Mouse (Mus musculus) intestine, embryonic 16.5 days (tissue): Measurements from ENCODE around the gene Anp32e. TPM values are rescaled to one million over a fixed set of nuclear protein-coding genes. Genes with fewer than 3 reads are reported as not detected.
"Not testable (repeated sequence)": the region's sequence is repeated elsewhere in the genome, so short reads cannot be mapped to it uniquely, and the experiment has no call there.

ENCODE experiments used
- ATAC-seq: fragments of 200-750 bp; cut with Nextera tagmentation; 2 replicates; pipeline ENCODE4 v1.8.0; 2017; ENCODE audit warnings: moderate TSS enrichment, moderate library complexity
- H3K27ac ChIP-seq: fragments of 300-500 bp; sonication (generic); 2 replicates; pipeline ENCODE4 v1.5.1; 2014; ENCODE audit warnings: mild to moderate bottlenecking, low read length
- H3K27me3 ChIP-seq: fragments of 300-500 bp; sonication (generic); replicated peaks from 2 replicates; pipeline ENCODE4 v1.6.1; 2014; ENCODE audit warnings: low read length, control low read depth, mixed read lengths; ENCODE audit not compliant: control insufficient read depth, insufficient read depth
- H3K36me3 ChIP-seq: fragments of 300-500 bp; sonication (generic); 2 replicates; pipeline ENCODE4 v1.6.1; 2014; ENCODE audit warnings: low read length, control low read depth; ENCODE audit not compliant: control insufficient read depth, insufficient read depth
- H3K4me1 ChIP-seq: fragments of 300-500 bp; sonication (generic); 2 replicates; pipeline ENCODE4 v1.6.1; 2014; ENCODE audit warnings: low read length, control low read depth, mixed read lengths; ENCODE audit not compliant: control insufficient read depth, insufficient read depth
- H3K4me2 ChIP-seq: fragments of 300-500 bp; sonication (generic); 2 replicates; pipeline ENCODE4 v1.6.1; 2014; ENCODE audit warnings: low read depth, low read length, control low read depth
- H3K4me3 ChIP-seq: fragments of 300-500 bp; sonication (generic); 2 replicates; pipeline ENCODE4 v1.5.1; 2014; ENCODE audit warnings: mild to moderate bottlenecking, low read length
- H3K9ac ChIP-seq: fragments of 300-500 bp; sonication (generic); 2 replicates; pipeline ENCODE4 v1.6.1; 2014; ENCODE audit warnings: low read depth, low read length
- H3K9me3 ChIP-seq: fragments of 300-500 bp; sonication (generic); 2 replicates; pipeline ENCODE4 v1.6.1; 2016; ENCODE audit warnings: low read length, control low read depth; ENCODE audit not compliant: control insufficient read depth
- WGBS: fragments of 180-500 bp; shearing (Covaris S2); extraction: QIAGEN DNeasy Blood & Tissue Kit; methylation state at CpG from one replicate; pipeline ENCODE4 v1.1.7; 2014; 5-methylcytosine and 5-hydroxymethylcytosine counted together
- polyA plus RNA-seq: library from polyadenylated mRNA; unstranded; fragments of >200 nt; fragmentation: Nextera tagmentation; extraction: Ambion mirVana; gene quantifications from 2 replicates; pipeline ENCODE4 v1.2.1, GENCODE M21; 2015

Gene Anp32e
- polyA plus RNA-seq, 1 experiment from 2014 or later, result 150 TPM

- WGBS, result under 1% methylated on average over 49 of the region's 49 CpGs
- peak overlapping the region; percentile 64 for H3K9ac ChIP-seq
- H3K4me2 ChIP-seq, result peak overlapping the region; percentile 62
- H3K36me3 ChIP-seq, result peaks cover under 1% of the 10 kb centered on the region; the same call in 1 of the 2 replicates
- peak overlapping the region; percentile 96 for H3K27ac ChIP-seq
- no peaks in the 10 kb centered on the region for H3K9me3 ChIP-seq
- no peaks in the 10 kb centered on the region for H3K27me3 ChIP-seq
- ATAC-seq, result peak; percentile 98
- H3K4me3 ChIP-seq, result peak overlapping the region; percentile 54
- H3K4me1 ChIP-seq, result no peaks in the 10 kb centered on the region
These were observed 21.9 kb downstream of the Anp32e start for GRCm38 (mm10) chr3:95950763-95951551.

GRCm38 (mm10) chr3:95951566-95951965, 22.5 kb downstream of the Anp32e start:
- WGBS, result 64% methylated on average over 12 of the region's 12 CpGs
- H3K4me1 ChIP-seq, H3K27me3 ChIP-seq, ATAC-seq, H3K9me3 ChIP-seq, H3K36me3 ChIP-seq: not testable (repeated sequence)
- Histone ChIP-seq H3K4me2 (peak overlapping the region; percentile 62), H3K27ac (peak overlapping the region; percentile 96), H3K9ac (peak overlapping the region; percentile 64), H3K4me3 (peak overlapping the region; percentile 54)

DNA sequence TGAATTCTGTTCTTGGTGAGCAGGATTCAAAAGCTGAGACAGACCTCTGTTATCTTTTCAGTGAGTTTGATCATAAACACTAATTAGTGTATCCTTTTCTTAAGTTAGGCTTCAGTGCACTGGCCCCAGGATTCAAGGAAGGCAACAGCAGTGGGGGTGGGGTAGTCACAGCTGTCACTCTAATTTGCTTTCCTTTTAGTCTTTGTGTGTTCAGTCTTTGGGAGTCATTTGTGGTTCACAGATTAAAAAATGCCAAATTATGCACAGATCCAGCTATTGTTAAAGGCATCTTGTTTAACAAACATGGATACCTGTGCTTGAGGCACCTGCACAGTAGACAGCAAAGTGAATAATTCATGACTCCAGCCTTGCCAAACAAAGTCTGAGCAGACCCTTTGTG, 24.0 kb downstream of the Anp32e start:
- no peak for ATAC-seq
- Histone ChIP-seq H3K9me3 (no peaks in the 10 kb centered on the region; the same call in 1 of the 2 replicates), H3K4me1 (no peaks in the 10 kb centered on the region), H3K4me3 (no peak overlapping the region), H3K27me3 (no peaks in the 10 kb centered on the region), H3K4me2 (no peak overlapping the region), H3K36me3 (no peaks in the 10 kb centered on the region), H3K9ac (no peak overlapping the region), H3K27ac (no peak overlapping the region)

DNA sequence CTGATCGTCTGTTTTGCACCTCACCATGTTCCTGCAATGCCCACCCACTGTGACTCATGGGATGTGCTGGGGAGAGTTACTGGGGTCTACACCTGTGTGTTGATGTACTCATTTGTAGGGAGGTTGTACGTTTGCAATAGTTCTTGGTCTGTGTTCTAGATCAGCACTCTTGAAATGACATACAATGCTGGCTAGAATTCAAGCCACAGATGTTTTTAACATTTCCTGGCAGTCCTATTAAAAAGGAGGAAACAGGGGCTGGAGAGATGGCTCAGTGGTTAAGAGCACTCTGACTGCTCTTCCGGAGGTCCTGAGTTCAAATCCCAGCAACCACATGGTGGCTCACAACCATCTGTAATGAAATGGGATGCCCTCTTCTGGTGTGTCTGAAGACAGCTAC, 24.5 kb downstream of the Anp32e start:
- ATAC-seq, result no peak
- Histone ChIP-seq H3K9ac (no peak overlapping the region), H3K4me1 (no peaks in the 10 kb centered on the region), H3K27me3 (no peaks in the 10 kb centered on the region), H3K4me2 (no peak overlapping the region), H3K9me3 (no peaks in the 10 kb centered on the region; the same call in 1 of the 2 replicates), H3K27ac (no peak overlapping the region), H3K4me3 (no peak overlapping the region), H3K36me3 (no peaks in the 10 kb centered on the region)
- 74% methylated on average over 3 of the region's 3 CpGs for WGBS

- H3K4me1 ChIP-seq, H3K4me3 ChIP-seq, H3K4me2 ChIP-seq, H3K27me3 ChIP-seq, ATAC-seq, H3K27ac ChIP-seq, H3K9ac ChIP-seq, H3K9me3 ChIP-seq, H3K36me3 ChIP-seq: not testable (repeated sequence)
- 90% methylated on average over 12 of the region's 12 CpGs for WGBS
These were observed 25.7 kb downstream of the Anp32e start for GRCm38 (mm10) chr3:95954648-95955173.

DNA sequence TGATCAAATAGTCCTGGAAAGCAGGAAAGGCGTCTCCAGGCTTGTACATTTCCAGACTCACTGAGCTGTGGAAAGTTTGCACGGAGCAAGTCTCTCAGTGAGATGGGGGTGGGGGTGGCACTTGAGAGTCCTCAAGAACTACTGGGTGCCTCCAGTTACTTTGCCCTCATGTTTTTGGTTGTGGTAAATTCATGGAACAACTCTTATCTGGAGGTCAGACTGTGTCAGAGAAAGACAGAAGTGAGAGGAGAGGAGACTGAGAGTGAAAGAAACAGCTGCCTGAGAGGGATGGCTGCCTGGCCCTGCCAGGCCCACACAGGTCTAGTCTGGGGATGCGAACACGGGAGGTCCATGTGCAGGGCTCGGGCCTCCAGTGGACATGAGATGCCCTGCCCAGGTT, 26.3 kb downstream of the Anp32e start:
- H3K9me3 ChIP-seq, result no peaks in the 10 kb centered on the region; the same call in 1 of the 2 replicates
- H3K27ac ChIP-seq, result no peak overlapping the region
- no peaks in the 10 kb centered on the region for H3K27me3 ChIP-seq
- 88% methylated on average over 5 of the region's 5 CpGs for WGBS
- no peak overlapping the region for H3K9ac ChIP-seq
- ATAC-seq, result no peak
- H3K4me2 ChIP-seq, result no peak overlapping the region
- no peaks in the 10 kb centered on the region for H3K36me3 ChIP-seq
- H3K4me1 ChIP-seq, result no peaks in the 10 kb centered on the region
- H3K4me3 ChIP-seq, result no peak overlapping the region

DNA sequence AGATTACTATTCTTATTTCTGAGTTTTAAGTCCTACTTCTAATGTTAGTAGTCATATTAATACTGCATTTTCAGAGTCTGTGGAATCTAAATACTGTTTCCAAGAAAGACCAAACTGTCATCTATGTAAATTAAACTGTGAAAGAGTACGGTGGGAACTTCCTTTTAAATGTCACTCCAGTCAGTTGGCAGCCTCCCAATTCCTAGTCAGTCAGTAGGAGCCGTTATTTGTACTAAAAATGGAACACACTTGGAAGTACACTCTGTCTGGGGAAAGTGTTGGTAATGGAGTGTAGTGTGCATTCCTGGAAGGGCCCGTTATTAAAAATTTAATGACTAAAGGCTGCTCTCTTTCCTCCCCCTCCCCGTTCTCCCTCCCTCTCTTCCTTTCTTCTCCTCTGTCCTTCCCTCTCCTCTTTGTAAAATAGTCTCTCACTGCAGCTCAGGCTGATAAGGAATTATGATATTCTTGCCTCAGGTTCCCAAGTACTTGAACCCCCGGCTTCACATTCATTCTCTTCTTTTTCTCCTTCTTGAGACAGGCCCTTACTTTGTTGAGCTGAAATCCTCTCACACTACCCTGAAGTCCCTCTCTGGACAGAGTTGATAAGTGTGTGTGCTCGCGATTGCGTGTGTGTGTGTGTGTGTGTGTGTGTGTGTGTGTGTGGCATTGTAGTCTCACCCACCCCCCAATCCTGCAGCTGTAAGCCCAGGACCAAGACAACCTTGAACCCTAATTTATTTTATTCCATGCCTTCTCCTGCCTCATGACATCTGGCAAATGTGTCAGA, 28.5 kb downstream of the Anp32e start:
- no peak for ATAC-seq

DNA sequence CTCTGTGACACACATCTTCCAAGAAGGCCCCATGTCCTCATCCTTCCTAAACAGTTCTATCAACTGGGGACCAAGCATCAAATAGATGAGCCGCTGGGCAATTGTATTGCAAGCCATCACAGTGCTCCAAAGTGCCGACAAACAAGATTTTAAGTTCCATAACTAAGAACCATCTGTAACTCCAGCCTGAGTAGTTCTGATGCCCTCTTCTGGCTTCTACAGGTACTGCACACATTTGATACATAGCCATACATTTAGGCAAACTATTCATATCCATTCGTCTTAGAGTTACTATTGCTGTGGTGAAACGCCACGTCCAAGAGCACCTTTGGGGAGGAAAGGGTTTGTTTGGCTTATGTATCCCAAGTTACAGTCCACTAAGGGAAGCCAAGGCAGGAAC, 30.0 kb downstream of the Anp32e start:
- no peaks in the 10 kb centered on the region for H3K27me3 ChIP-seq
- no peaks in the 10 kb centered on the region for H3K36me3 ChIP-seq
- 71% methylated on average over 5 of the region's 5 CpGs for WGBS
- no peak for ATAC-seq
- no peaks in the 10 kb centered on the region for H3K4me1 ChIP-seq
- no peaks in the 10 kb centered on the region; the same call in 1 of the 2 replicates for H3K9me3 ChIP-seq
- no peak overlapping the region for H3K4me3 ChIP-seq
- no peak overlapping the region for H3K4me2 ChIP-seq
- H3K9ac ChIP-seq, result no peak overlapping the region
- no peak overlapping the region for H3K27ac ChIP-seq

More for the DNA sequence above, 28.5 kb downstream of the Anp32e start:
- no peak overlapping the region for H3K27ac ChIP-seq
- H3K4me1 ChIP-seq, result no peaks in the 10 kb centered on the region
- WGBS, result 61% methylated on average over 8 of the region's 8 CpGs
- no peak overlapping the region for H3K4me3 ChIP-seq
- H3K36me3 ChIP-seq, result no peaks in the 10 kb centered on the region
- H3K9ac ChIP-seq, result no peak overlapping the region
- H3K9me3 ChIP-seq, result no peaks in the 10 kb centered on the region; the same call in 1 of the 2 replicates
- no peak overlapping the region for H3K4me2 ChIP-seq
- H3K27me3 ChIP-seq, result no peaks in the 10 kb centered on the region

- H3K4me1 ChIP-seq, result no peaks in the 10 kb centered on the region
- 91% methylated on average over 1 of the region's 1 CpGs for WGBS
- ATAC-seq, result no peak
- H3K27ac ChIP-seq, result no peak overlapping the region
- H3K4me3 ChIP-seq, result no peak overlapping the region
- H3K9me3 ChIP-seq, result no peaks in the 10 kb centered on the region; the same call in 1 of the 2 replicates
- no peak overlapping the region for H3K9ac ChIP-seq
- H3K36me3 ChIP-seq, result no peaks in the 10 kb centered on the region
- no peaks in the 10 kb centered on the region for H3K27me3 ChIP-seq
- H3K4me2 ChIP-seq, result no peak overlapping the region
These were observed 30.8 kb downstream of the Anp32e start for GRCm38 (mm10) chr3:95959807-95960206.
